Mouse (Mus musculus): ENCODE measurements at regions not wholly inside any gene's neighbourhood (a gene's known extent, or its start where the extent isn't known, plus 50 kb on each side); places are given as distances from the start of the nearest gene placed in this dataset.

GRCm38 (mm10) chr9:14075868-14076267 is 199.0 kb upstream of the Sesn3 start:
- WGBS, result 83% methylated on average over 1 of the region's 1 CpGs
- Histone ChIP-seq H3K4me3 (replicated peaks; ENCODE audit: low read length) (no peak overlapping the region), H3K9me3 (ENCODE audit: control insufficient read depth, low read length) (no peaks in the 10 kb centered on the region), H3K9ac (ENCODE audit: low read depth, low read length, severe bottlenecking) (no peak overlapping the region), H3K4me1 (ENCODE audit: control insufficient read depth, insufficient read depth, low read length) (no peaks in the 10 kb centered on the region), H3K4me2 (replicated peaks; ENCODE audit: low read depth, low read length, severe bottlenecking) (no peak overlapping the region), H3K27me3 (ENCODE audit: control insufficient read depth, insufficient read depth, low read length) (no peaks in the 10 kb centered on the region), H3K36me3 (ENCODE audit: control insufficient read depth, insufficient read depth, low read length) (no peaks in the 10 kb centered on the region), H3K27ac (replicated peaks; ENCODE audit: low read depth, low read length) (no peak overlapping the region)
- TF ChIP-seq POLR2A (IDR thresholded peaks at IDR 0.05; ENCODE audit: borderline replicate concordance, extremely low read depth, insufficient read depth, insufficient read length), result no peak
- no peak for DNase-seq (ENCODE audit: low spot score)
- no peak for ATAC-seq (ENCODE audit: low FRiP score, low read depth)

- no peak overlapping the region for H3K9ac ChIP-seq (ENCODE audit: low read depth, low read length, severe bottlenecking)
- H3K4me2 ChIP-seq (replicated peaks; ENCODE audit: low read depth, low read length, severe bottlenecking), result no peak overlapping the region
- H3K9me3 ChIP-seq (ENCODE audit: control insufficient read depth, low read length), result no peaks in the 10 kb centered on the region
- ATAC-seq (ENCODE audit: low FRiP score, low read depth) (no peak), DNase-seq (ENCODE audit: low spot score) (no peak)
- H3K36me3 ChIP-seq (ENCODE audit: control insufficient read depth, insufficient read depth, low read length), result no peaks in the 10 kb centered on the region
- no peak overlapping the region for H3K27ac ChIP-seq (replicated peaks; ENCODE audit: low read depth, low read length)
- H3K4me1 ChIP-seq (ENCODE audit: control insufficient read depth, insufficient read depth, low read length), result 0 out of 2 replicates have a peak, but pooled peaks cover 5% of the 10 kb centered on the region
- no peaks in the 10 kb centered on the region for H3K27me3 ChIP-seq (ENCODE audit: control insufficient read depth, insufficient read depth, low read length)
- no peak for TF ChIP-seq POLR2A (IDR thresholded peaks at IDR 0.05; ENCODE audit: borderline replicate concordance, extremely low read depth, insufficient read depth, insufficient read length)
- WGBS, result 78% methylated on average over 5 of the region's 5 CpGs
- H3K4me3 ChIP-seq (replicated peaks; ENCODE audit: low read length), result no peak overlapping the region
Observed at GRCm38 (mm10) chr9:14076728-14077127, 198.1 kb upstream of the Sesn3 start.

GRCm38 (mm10) chr9:14081138-14081537 is 193.7 kb upstream of the Sesn3 start:
- no peak for TF ChIP-seq POLR2A (IDR thresholded peaks at IDR 0.05; ENCODE audit: borderline replicate concordance, extremely low read depth, insufficient read depth, insufficient read length)
- H3K36me3 ChIP-seq (ENCODE audit: control insufficient read depth, insufficient read depth, low read length), result no peaks in the 10 kb centered on the region
- WGBS, result 32% methylated on average over 4 of the region's 4 CpGs

GRCm38 (mm10) chr9:14086201-14086600 is 188.7 kb upstream of the Sesn3 start:
- no peak overlapping the region for H3K27ac ChIP-seq (replicated peaks; ENCODE audit: low read depth, low read length)
- H3K9me3 ChIP-seq (ENCODE audit: control insufficient read depth, low read length), result no peaks in the 10 kb centered on the region
- DNase-seq (ENCODE audit: low spot score) (no peak), ATAC-seq (ENCODE audit: low FRiP score, low read depth) (no peak)
- H3K9ac ChIP-seq (ENCODE audit: low read depth, low read length, severe bottlenecking), result no peak overlapping the region
- TF ChIP-seq POLR2A (IDR thresholded peaks at IDR 0.05; ENCODE audit: borderline replicate concordance, extremely low read depth, insufficient read depth, insufficient read length), result no peak
- no peak overlapping the region for H3K4me3 ChIP-seq (replicated peaks; ENCODE audit: low read length)
- 69% methylated on average over 2 of the region's 2 CpGs for WGBS
- H3K27me3 ChIP-seq (ENCODE audit: control insufficient read depth, insufficient read depth, low read length), result no peaks in the 10 kb centered on the region
- H3K4me2 ChIP-seq (replicated peaks; ENCODE audit: low read depth, low read length, severe bottlenecking), result no peak overlapping the region
- H3K36me3 ChIP-seq (ENCODE audit: control insufficient read depth, insufficient read depth, low read length), result no peaks in the 10 kb centered on the region
- peaks cover 19% of the 10 kb centered on the region for H3K4me1 ChIP-seq (ENCODE audit: control insufficient read depth, insufficient read depth, low read length)

More at GRCm38 (mm10) chr9:14081138-14081537, 193.7 kb upstream of the Sesn3 start:
- Histone ChIP-seq H3K27ac (replicated peaks; ENCODE audit: low read depth, low read length) (no peak overlapping the region), H3K4me1 (ENCODE audit: control insufficient read depth, insufficient read depth, low read length) (0 out of 2 replicates have a peak, but pooled peaks cover 5% of the 10 kb centered on the region), H3K27me3 (ENCODE audit: control insufficient read depth, insufficient read depth, low read length) (no peaks in the 10 kb centered on the region), H3K9ac (ENCODE audit: low read depth, low read length, severe bottlenecking) (no peak overlapping the region), H3K4me2 (replicated peaks; ENCODE audit: low read depth, low read length, severe bottlenecking) (no peak overlapping the region), H3K9me3 (ENCODE audit: control insufficient read depth, low read length) (no peaks in the 10 kb centered on the region), H3K4me3 (replicated peaks; ENCODE audit: low read length) (no peak overlapping the region)
- ATAC-seq (ENCODE audit: low FRiP score, low read depth) (no peak), DNase-seq (ENCODE audit: low spot score) (peak; percentile 20)

- DNase-seq (ENCODE audit: low spot score) (no peak), ATAC-seq (ENCODE audit: low FRiP score, low read depth) (no peak)
- H3K4me1 ChIP-seq (ENCODE audit: control insufficient read depth, insufficient read depth, low read length), result peaks cover 15% of the 10 kb centered on the region
- TF ChIP-seq POLR2A (IDR thresholded peaks at IDR 0.05; ENCODE audit: borderline replicate concordance, extremely low read depth, insufficient read depth, insufficient read length), result no peak
- H3K9me3 ChIP-seq (ENCODE audit: control insufficient read depth, low read length), result no peaks in the 10 kb centered on the region
- no peak overlapping the region for H3K9ac ChIP-seq (ENCODE audit: low read depth, low read length, severe bottlenecking)
- H3K36me3 ChIP-seq (ENCODE audit: control insufficient read depth, insufficient read depth, low read length), result no peaks in the 10 kb centered on the region
- no peaks in the 10 kb centered on the region for H3K27me3 ChIP-seq (ENCODE audit: control insufficient read depth, insufficient read depth, low read length)
- 91% methylated on average over 3 of the region's 3 CpGs for WGBS
- no peak overlapping the region for H3K4me2 ChIP-seq (replicated peaks; ENCODE audit: low read depth, low read length, severe bottlenecking)
- no peak overlapping the region for H3K4me3 ChIP-seq (replicated peaks; ENCODE audit: low read length)
- no peak overlapping the region for H3K27ac ChIP-seq (replicated peaks; ENCODE audit: low read depth, low read length)
Observed at GRCm38 (mm10) chr9:14086611-14087010, 188.3 kb upstream of the Sesn3 start.

GRCm38 (mm10) chr9:14087874-14088273 is 187.0 kb upstream of the Sesn3 start:
- Histone ChIP-seq H3K4me2 (replicated peaks; ENCODE audit: low read depth, low read length, severe bottlenecking) (no peak overlapping the region), H3K9ac (ENCODE audit: low read depth, low read length, severe bottlenecking) (0 out of 2 replicates have a peak overlapping the region, but pooled peaks have one; percentile 16), H3K4me1 (ENCODE audit: control insufficient read depth, insufficient read depth, low read length) (peaks cover 14% of the 10 kb centered on the region), H3K9me3 (ENCODE audit: control insufficient read depth, low read length) (no peaks in the 10 kb centered on the region), H3K4me3 (replicated peaks; ENCODE audit: low read length) (no peak overlapping the region), H3K36me3 (ENCODE audit: control insufficient read depth, insufficient read depth, low read length) (no peaks in the 10 kb centered on the region), H3K27me3 (ENCODE audit: control insufficient read depth, insufficient read depth, low read length) (no peaks in the 10 kb centered on the region), H3K27ac (replicated peaks; ENCODE audit: low read depth, low read length) (peak overlapping the region; percentile 56; the same call in 1 of the 2 replicates)
- ATAC-seq (ENCODE audit: low FRiP score, low read depth) (no peak), DNase-seq (ENCODE audit: low spot score) (no peak)
- 50% methylated on average over 4 of the region's 4 CpGs for WGBS
- TF ChIP-seq POLR2A (IDR thresholded peaks at IDR 0.05; ENCODE audit: borderline replicate concordance, extremely low read depth, insufficient read depth, insufficient read length), result no peak

Measured in limb, embryonic 14.5 days (tissue).